Mouse (Mus musculus): ENCODE data around the gene Kif22.
A peak's percentile ranks its signal among the peaks of the same experiment; 100 is the strongest.
"Not testable (repeated sequence)": the region's sequence is repeated elsewhere in the genome, so short reads cannot be mapped to it uniquely, and the experiment has no call there.

Kif22 gene

DNA sequence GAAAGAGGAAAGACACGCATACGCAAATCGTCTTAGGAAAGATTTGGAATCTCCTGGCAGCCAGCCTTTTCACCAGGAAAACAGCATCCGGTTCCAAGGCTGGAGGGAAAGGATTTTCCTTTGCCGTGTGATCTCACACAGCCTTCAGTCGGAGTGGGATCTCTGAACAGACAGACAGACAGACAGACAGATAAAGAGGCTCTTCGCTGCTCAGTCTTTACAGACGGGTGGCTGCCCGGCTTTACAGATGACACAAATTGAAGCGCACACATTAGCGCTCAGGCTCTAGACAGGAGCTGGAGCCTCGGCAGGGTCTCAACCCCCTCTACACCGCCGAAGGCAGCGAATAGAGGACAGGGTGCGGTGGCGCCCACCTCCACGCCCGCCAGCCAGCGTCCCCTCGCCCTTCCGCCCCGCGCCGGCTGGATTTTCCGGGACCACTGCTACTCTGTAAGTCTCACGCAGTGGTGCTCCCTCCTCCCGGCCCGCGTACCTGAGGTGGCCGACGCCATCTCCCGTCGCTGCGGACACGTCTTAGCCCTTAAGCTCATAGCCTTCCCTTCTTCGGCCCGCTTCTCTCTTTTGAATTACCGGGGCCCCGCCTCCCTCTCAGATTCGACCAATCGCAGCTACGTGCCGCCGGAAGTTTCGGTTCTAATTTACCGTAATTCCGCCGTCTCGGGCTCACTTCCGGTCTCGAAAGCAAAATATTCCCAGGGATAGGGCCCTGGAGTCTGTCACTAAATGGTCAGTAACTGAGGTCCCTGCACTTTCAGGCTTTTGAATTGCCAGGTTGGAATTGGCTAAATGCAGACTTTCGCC, at the start of gene Kif22:
Gene Kif22 (minus strand): TSS at position 621 of the 822 bp plus-strand sequence.
- DNase-seq (ENCODE audit: low read depth), result peak; percentile 82

DNA sequence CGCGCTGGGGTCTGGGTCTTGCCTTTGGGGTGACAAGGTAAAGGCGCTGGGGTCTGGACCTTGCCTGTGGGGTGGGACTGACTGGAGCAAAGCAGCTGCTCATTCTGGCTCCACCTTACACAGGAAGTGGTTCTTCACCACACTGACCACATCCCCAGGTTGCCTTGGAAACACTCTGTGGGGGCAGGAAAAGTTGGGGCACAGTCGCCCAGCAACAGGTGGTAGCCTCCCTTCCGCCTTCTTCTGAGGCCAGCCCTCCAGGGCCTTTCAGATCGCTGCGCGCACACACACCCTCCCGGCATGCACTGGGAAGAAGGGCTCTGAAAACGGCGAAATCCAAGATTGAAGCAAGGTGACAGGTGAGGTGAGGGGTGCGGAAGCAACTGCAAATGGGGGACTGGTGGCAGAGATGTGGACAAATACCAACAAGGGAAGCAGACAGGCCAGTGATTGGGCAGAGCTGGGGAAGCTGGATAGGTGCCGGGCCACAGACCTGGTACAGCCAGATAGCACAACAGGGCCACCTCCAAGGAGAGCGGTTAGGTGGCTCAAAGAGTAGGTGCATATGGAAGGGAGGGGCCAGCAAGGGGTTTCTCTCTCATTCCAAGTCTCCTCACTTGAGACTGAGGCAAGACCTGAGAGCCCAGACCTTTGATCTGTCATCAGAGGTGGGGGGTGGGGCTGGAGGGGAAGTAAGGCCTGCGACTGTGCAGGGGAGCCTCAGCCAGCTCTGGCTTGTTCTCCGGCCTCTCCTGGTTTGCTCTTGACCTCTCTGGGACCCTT, 49.0 kb upstream of the Kif22 start, which contains the start of gene AI467606:
Gene AI467606 (plus strand): TSS at position 246 of the 783 bp plus-strand sequence.
- DNase-seq (ENCODE audit: low read depth), result peak; percentile 94

DNA sequence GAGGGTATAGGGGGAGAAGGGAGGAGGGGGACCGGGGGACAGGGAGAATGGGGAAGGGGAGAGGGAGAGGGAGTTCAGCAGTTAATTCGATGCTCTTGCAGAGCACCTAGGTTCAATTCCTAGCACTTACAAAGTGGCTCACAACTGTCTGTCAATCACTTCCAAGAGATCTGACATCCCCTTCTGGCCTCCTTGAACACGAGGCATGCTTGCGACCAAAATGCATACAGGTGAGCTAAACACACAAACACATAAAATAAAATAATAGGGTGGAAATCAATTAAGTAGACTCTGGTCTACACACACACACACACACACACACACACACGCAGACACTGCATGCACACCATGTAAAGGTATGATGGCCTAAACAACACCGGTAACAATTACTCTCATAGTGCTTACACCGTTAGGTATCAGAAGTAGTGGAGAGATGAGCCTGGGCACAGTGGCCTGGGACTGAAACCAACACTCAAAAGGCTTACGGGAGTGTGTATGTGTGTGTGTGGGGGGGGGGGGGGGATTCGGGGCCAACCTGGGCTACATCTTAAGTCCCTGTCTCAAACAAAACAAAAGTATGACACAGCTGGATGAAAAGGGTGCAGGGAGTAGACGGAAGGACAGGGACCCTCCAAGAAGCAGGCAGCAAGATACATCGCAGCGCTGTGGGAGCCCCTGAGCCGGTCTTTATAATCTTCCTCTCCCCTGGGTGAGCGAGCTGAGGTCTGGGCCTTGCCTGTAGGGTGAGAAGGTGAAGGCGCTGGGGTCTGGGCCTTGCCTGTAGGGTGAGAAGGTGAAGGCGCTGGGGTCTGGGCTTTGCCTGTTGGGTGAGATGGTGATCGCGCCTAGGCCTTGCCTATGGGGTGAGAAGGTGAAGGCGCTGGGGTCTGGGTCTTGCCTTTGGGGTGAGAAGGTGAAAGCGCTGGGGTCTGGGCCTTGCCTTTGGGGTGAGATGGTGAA, 48.2 kb upstream of the Kif22 start:
- no peak for DNase-seq (ENCODE audit: low read depth)

DNA sequence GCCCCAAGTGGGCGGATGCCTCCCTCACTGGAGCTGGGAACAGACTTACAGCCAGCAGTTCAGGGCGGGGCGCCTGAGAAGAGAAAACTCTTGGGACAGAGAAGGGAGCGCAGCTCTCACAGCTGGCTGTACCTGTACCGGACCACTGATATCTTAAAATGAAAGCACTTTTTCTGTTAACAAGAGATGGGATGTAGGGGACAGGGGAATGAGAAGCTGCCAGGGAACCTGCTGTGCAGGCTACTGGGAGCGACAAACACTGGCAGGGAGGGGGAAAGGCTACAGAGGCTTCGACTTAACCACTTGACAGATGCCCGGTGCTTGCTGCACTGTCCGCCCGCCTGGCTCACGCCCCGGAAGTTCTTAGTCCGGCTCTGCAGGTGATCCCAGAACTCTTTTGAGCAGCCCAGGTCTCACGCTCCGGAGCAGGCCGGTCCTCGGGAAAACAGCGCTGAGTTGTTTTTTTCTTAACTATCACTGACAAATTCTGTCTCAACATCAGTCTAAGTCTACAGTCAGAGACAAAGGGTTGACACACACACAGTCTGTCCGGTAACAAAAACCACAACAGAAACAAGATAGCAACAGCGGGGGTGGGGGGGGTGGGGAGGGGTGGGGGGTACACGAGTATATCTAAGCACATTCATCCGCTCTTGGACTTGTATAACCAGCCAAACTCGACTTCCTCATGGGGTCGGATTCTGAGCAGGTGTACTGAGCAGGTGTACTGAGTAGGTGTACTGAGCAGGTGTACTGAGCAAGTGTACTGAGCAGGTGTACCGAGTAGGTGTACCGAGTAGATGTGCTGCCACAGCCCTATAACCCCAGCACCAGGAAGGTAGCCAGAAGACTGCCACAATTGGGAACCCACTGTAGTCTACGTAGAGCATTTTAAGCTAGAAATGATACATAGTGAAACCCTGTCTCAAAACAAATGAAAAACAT, 46.9 kb upstream of the Kif22 start:
- no peak for DNase-seq (ENCODE audit: low read depth)

DNA sequence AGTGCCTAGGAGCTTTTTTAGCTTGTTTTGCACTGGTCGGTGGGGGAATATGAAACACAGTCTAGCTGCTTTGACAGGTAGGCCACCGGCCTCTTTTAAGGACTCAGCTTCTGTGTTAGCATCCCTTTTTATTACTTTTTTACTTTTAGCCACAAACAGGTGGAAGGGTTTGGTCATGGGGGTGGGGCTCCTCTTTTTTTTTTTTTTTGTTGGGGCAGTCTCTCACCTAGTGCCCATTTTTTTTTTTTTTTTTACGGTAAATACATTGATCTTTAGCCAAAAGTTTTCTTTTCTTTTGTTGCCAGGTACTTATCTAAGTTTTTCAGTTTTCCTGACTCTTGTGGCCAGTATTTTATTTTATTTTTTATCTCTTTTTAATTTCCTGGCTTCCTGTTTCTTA, 45.8 kb upstream of the Kif22 start:
- DNase-seq (ENCODE audit: low read depth), result no peak

DNA sequence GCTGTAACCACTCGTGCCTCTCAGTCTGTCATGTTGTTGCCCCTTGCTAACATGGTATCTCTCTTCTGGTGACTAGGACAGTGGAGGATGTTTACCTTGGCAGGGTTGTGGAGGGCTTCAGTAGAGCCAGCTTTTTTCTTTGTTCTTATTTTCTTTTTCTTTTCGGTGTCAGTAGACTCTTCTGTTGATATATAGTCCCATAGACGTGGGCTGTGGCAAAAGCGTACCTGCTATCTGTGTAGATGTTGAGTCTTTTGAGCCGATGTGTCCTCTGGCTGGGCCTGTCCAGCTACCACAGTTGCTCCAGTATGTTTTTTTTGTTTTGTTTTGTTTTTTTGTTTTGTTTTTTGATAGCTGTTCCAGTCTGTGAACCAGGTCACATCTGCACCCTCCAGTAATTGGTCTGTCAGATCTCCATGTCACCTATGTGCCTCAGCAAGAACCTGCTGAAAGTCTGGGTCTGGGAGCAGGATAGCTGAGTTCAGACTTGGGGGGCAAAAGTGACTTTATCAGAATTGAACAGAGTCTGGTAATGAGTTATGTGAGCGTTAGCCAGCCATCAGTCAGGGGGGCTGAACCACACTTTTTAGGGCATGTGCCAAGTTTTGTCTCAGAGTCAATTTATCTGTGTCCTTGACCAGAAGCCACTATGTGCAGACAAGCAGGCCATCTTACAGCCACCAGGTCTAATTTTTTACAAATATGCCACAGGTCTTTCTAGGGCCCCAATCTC, 45.2 kb upstream of the Kif22 start, which contains the start of gene Zg16:
Gene Zg16 (minus strand): TSS at position 51 of the 733 bp plus-strand sequence.
- not testable (repeated sequence) for DNase-seq (ENCODE audit: low read depth)

DNA sequence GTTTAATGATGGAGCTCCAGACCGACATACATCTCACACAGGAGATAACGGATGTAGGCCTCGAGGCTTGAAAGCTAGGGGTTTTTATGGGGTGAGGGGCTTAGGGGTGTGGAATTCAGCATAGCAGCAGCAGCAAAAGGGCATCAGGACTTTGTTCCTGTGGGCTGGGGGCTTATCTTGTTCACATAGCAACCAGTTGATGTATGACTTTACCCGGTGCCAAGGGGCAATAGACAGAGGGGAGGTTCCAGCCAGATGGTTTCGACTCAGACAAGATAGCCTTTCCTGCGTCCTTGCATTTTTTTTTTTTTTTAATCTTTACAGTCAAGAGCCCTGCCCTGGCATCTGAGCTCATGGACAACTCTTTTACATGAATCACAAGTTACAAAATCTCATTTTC, 43.5 kb upstream of the Kif22 start:
- DNase-seq (ENCODE audit: low read depth), result not testable (repeated sequence)

DNA sequence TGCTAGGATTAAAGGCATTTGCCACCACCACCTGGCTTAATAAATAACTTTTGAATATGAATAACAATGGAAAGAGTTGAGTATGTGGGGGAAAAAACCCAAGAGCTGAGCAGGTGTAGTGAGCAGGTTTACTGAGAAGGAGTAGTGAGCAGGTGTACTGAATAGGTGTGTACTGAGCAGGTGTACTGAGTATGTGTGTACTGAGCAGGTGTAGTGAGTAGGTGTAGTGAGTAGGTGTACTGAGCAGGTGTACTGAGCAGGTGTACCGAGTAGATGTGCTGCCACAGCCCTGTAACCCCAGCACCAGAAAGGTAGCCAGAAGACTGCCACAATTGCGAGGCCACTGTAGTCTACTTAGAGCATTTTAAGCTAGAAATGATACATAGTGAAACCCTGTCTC, 42.5 kb upstream of the Kif22 start:
- DNase-seq (ENCODE audit: low read depth), result no peak

DNA sequence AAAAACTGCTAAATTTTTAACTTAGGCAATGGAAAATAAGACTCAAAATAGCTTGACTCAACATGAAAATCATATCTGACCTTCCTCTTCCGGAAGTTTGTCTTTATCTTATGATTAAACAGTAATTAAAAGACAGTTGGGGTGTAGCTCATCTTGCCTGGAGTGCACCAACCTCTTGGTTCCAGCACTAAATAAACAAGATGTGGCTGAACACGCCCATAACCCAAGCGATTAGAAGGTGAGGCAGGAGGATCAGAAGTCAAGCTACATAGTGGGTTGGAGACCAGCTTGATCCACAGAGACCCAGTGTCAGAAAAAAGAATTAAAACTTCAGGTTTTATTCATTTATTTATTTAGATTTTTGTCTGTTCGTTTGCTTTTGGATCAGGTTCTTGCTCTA, 41.4 kb upstream of the Kif22 start:
- no peak for DNase-seq (ENCODE audit: low read depth)

DNA sequence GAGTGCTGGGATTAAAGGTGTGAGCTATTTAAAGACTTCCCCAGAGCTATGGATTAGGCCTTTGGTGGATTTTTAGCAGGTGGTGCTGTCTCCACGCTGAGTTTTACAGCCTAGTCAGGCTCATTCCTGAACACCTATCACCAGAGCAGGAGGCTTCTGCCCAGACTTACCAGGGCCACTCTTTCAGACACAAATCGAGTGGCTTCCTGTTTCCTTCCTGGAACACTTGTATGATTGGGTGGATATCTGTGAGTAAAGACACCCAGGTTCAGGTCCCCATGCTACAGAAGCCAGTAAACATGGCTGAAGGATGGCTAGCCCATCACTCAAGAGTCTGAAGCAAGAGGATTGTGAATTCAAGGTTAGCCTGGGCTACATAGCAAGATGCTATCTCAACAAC, 40.7 kb upstream of the Kif22 start:
- DNase-seq (ENCODE audit: low read depth), result no peak

DNA sequence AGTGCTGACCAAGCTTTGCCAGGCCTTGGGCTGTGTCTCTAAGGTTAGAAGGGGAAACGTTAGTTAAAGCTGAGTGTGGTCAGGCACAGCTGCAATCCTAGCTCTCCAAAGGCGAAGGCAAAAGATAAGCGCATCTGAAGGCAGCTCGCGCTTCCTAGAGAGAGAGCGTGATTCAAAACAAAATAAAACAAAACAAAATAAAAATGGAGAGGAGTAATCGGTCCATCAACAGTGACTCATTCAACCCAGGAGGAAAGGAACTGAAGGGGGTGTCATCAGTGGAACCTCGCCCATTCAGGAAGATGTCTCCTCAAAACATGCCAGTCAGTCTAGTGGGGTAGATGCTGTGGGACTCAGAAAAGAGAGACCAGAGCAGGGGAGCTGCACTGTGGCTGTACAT, 40.0 kb upstream of the Kif22 start:
- no peak for DNase-seq (ENCODE audit: low read depth)

DNA sequence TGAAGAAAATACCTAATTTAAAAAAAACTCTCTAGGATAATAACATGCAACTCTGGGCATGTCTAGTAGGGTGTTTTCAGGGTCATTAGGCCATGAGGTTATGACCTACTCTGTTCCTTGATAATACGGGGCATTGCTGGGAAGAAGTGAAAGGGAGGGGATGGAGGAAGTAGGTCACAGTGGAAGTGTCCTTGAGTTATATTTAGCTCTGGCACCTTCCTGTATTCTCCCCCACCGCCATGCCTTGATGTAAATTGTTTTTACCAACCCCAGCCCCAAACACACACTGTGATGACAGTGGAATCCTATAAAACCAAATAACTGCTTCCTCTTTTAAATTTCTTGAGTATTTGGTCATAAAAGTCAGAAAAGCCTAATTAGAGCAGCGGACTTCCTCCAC, 37.8 kb upstream of the Kif22 start:
- no peak for DNase-seq (ENCODE audit: low read depth)

DNA sequence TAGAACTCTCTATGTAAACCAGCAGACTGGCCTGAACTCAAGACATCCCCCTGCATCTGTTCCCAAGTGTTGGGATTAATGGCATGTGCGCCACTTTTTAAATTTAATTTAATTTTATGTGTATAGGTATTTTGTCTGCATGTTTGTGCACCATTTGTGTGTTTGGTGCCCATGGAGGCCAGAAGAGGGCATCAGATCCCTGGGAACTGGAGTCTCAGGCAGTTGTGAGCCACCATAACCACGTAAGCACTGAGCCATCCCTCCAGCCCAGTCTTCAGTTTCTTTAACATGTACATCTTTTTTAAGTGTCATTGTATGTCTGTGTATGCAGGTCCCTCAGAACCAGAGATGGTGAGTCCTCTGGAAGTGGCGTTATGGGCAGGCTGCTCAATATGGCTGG, 35.4 kb upstream of the Kif22 start:
- DNase-seq (ENCODE audit: low read depth), result no peak

DNA sequence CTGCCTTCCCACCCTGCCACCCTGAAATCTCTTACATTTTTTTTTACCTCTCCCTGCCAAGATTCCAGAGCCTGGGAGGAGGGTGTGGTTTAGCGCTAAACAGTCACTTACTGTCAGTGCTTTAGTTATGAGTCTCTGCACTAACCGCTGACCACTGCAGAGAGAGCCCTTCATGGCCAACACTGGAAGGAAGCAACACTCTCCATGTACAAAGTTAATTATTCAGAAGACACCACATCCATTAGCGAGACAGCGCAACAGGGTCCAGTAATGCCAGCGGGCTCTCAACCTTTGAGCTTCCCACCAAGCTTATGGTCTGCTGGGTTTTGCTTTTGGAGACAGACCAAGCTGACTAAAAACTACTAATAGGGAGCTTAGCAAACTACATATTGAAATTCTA, 33.9 kb upstream of the Kif22 start:
- DNase-seq (ENCODE audit: low read depth), result no peak

DNA sequence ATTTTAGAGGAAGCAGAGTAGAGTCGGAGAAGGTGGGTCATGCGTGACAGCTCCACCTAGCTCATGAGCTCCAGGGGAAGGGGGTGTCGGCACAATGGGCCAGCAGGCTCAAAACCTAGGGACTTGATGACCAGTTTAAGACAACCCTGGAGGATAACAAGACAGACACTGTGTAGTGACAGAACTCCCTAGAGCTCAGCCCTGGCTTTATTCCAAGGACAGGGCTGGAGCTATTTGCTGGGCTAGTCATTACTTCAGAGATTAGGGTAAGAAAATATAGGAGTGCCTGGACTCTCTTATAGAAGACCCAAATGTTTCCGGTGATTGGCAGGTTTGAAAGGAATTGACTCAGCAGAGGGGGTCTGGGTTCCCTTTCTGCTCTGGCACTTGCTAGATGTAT, 30.9 kb upstream of the Kif22 start:
- DNase-seq (ENCODE audit: low read depth), result no peak

DNA sequence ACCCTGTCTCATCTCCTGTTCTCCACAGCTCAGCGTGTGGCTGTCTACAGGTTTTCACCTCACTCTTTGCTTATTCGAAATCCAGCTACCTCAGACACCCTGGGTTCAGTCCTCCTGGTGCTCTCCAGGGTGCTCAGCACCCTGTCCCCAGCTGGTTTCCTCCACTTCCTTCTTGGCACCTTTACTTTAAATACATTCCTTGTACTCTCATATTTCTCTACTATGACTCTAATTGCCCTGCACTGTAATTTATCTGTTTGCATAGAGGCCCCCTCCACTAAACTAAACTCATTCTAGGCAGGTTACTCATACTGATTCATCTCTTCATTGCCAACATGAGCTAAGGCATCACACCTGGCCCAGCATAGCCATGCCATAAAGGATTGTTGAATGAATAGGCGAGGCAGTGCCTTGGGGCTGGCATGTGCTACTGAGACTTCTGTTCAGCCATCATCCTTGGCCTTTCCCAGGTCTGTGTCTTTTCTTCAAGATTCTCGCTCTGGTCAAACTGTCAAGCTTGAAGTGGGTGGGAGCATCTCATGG, 28.7 kb upstream of the Kif22 start:
- DNase-seq (ENCODE audit: low read depth), result no peak

DNA sequence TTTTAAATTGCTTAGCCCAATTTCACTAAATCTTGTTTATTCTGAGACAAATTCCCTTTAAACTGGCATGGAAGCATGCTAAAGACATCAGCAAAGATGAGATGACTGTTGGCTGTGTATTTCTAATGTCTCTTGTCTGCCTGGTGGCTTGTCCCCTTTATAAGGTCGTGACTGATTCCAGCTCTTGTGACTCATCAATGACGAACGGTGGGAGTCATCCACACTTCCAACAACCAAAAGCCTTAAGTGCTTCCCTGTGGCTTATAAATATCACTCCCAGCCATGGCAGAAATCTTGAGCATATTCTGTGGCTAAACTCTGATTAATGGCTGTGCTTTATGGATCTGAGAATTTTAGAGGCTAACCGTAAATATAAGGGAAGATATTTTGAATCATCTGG, 24.0 kb upstream of the Kif22 start:
- no peak for DNase-seq (ENCODE audit: low read depth)

DNA sequence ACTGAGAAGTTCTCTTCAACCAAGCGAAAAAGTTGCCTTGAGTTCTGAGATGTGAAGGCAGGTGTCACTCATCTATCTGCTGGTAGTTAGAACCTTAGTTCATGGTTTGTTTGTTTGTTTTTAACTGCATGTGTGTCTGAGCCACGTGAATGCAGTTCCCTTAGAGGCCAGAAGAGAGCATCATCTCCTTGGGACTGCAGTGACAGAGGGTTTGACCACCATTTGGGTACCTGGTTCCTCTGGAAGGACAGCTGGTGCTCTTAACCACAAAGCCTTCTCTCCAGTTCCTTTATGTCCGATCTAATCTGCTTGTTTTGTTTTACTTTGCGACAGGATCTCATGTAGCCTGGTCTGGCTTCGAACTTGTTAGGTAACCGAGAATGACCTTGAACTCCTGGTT, 23.3 kb upstream of the Kif22 start:
- no peak for DNase-seq (ENCODE audit: low read depth)

DNA sequence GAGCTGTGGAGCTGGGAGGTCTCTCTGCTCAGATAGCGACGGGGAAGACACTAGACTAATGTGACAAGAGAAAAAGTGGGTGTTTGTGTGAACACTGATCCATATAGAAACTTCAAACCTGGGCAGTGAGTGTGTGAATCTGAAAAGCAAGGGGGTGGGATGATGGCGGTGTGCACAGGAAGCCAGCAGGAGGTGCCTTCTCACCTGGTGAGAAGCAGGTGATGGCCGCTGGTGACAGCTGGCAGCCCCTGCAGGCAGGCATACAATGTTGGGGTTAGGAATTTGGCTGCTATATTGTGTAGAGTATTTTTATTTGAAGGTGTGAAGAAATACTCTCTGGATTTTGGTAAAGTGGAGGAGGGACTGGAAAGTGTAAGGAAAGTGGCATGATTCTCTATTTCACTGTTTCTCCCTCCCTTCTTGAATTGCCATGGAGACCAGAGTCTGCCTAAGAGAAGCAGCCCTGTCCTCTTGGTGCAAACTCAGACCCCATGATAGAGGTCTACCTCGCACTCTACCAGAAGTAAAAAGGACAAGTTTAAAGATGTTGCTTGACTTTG, 12.8 kb upstream of the Kif22 start:
- no peak for DNase-seq (ENCODE audit: low read depth)

DNA sequence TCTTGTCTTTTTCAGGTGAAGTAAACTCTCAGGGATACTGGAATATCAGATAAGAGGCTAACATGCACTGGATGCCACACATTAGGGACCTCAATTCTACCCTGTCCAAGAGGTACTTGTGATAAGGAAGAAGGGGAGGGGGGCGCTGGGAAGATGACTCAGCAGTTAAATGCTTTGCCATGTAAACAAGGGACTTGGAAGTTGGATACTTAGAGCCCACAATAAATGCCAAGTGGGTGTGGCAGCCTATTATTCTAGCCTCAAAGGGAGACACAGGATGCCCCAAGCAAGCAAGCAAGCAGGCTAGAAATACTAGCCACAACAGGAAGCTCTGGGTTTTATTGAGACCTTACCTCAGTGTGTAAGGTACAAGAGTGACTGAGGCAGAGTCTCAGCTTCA, 11.0 kb downstream of the Kif22 start:
- no peak for DNase-seq (ENCODE audit: low read depth)
